Mouse (Mus musculus): ENCODE results near the gene Psmb11. TPM values are rescaled to one million over a fixed set of nuclear protein-coding genes. Genes with fewer than 3 reads are reported as not detected.

The Psmb11 gene
- polyA plus RNA-seq, 1 experiment = 92.4 TPM

- TF ChIP-seq POLR2A (IDR thresholded peaks at IDR 0.05; ENCODE audit: control insufficient read depth, extremely low read depth, insufficient read depth, low read length, poor library complexity) (no peak), CTCF (IDR thresholded peaks at IDR 0.05; ENCODE audit: borderline replicate concordance, control insufficient read depth, extremely low read depth, insufficient read depth, low read length, poor library complexity) (no peak)
- H3K27ac ChIP-seq (ENCODE audit: control insufficient read depth, insufficient read depth, low read length) = no peak overlapping the region
- 98% methylated on average over 16 of the region's 16 CpGs for WGBS
- no peaks in the 10 kb centered on the region for H3K27me3 ChIP-seq (ENCODE audit: control insufficient read depth, insufficient read depth, low read length)
- no peak overlapping the region for H3K4me3 ChIP-seq (ENCODE audit: control insufficient read depth, insufficient read depth, low read length)
- H3K4me1 ChIP-seq (replicated peaks; ENCODE audit: control insufficient read depth, insufficient read depth, low read length) = no peaks in the 10 kb centered on the region
- DNase-seq = no peak
- H3K36me3 ChIP-seq (ENCODE audit: control insufficient read depth, insufficient read depth, low read length) = no peaks in the 10 kb centered on the region
Measured at GRCm38 (mm10) chr14:54591056-54591455, 30.2 kb upstream of the Psmb11 start.

DNA sequence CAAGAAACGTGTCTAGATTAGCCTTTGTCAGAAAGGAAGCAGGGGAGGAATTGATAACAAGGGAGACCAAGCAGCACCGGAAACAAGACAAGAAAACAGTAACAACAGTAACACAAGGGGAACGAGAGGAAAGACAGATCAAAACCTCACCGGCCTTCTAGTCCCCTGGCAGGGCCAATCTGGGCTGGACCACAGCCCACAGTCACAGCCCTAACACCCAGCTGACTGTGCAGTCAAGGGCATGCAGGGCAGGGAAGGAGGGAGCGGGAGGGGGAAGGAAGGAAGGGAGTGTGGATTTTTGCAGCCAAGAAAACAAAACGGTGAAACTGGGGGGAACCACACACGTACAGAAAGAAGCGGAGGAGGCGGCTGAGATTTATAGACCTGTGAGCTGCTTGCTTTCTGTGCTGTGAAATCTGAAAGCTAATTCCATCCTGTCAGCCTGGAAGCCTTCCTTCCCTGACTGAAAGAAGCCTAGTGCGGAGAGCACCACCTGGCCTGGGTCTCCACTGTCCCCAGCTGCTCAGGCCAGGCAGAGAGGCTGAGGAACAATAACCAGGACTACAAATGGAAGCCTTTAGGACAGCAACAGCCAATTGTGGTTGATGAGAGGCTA lies 28.8 kb upstream of the Psmb11 start:
- Histone ChIP-seq H3K4me1 (replicated peaks; ENCODE audit: control insufficient read depth, insufficient read depth, low read length) (no peaks in the 10 kb centered on the region), H3K36me3 (ENCODE audit: control insufficient read depth, insufficient read depth, low read length) (no peaks in the 10 kb centered on the region), H3K27me3 (ENCODE audit: control insufficient read depth, insufficient read depth, low read length) (no peaks in the 10 kb centered on the region), H3K4me3 (ENCODE audit: control insufficient read depth, insufficient read depth, low read length) (no peak overlapping the region), H3K27ac (ENCODE audit: control insufficient read depth, insufficient read depth, low read length) (no peak overlapping the region)
- TF ChIP-seq CTCF (IDR thresholded peaks at IDR 0.05; ENCODE audit: borderline replicate concordance, control insufficient read depth, extremely low read depth, insufficient read depth, low read length, poor library complexity) (no peak), POLR2A (IDR thresholded peaks at IDR 0.05; ENCODE audit: control insufficient read depth, extremely low read depth, insufficient read depth, low read length, poor library complexity) (no peak)
- DNase-seq = no peak
- 49% methylated on average over 10 of the region's 10 CpGs for WGBS

- Histone ChIP-seq H3K27ac (ENCODE audit: control insufficient read depth, insufficient read depth, low read length) (no peak overlapping the region), H3K4me1 (replicated peaks; ENCODE audit: control insufficient read depth, insufficient read depth, low read length) (no peaks in the 10 kb centered on the region), H3K4me3 (ENCODE audit: control insufficient read depth, insufficient read depth, low read length) (no peak overlapping the region), H3K27me3 (ENCODE audit: control insufficient read depth, insufficient read depth, low read length) (no peaks in the 10 kb centered on the region), H3K36me3 (ENCODE audit: control insufficient read depth, insufficient read depth, low read length) (no peaks in the 10 kb centered on the region)
- DNase-seq = no peak
- WGBS = 99% methylated on average over 3 of the region's 3 CpGs
- TF ChIP-seq POLR2A (IDR thresholded peaks at IDR 0.05; ENCODE audit: control insufficient read depth, extremely low read depth, insufficient read depth, low read length, poor library complexity) = no peak
Measured at GRCm38 (mm10) chr14:54594055-54594454, 27.2 kb upstream of the Psmb11 start.

GRCm38 (mm10) chr14:54594631-54595414 lies 26.4 kb upstream of the Psmb11 start:
- DNase-seq = no peak
- Histone ChIP-seq H3K36me3 (ENCODE audit: control insufficient read depth, insufficient read depth, low read length) (no peaks in the 10 kb centered on the region), H3K27me3 (ENCODE audit: control insufficient read depth, insufficient read depth, low read length) (no peaks in the 10 kb centered on the region), H3K4me1 (replicated peaks; ENCODE audit: control insufficient read depth, insufficient read depth, low read length) (no peaks in the 10 kb centered on the region), H3K4me3 (ENCODE audit: control insufficient read depth, insufficient read depth, low read length) (no peak overlapping the region), H3K27ac (ENCODE audit: control insufficient read depth, insufficient read depth, low read length) (no peak overlapping the region)
- no peak for TF ChIP-seq POLR2A (IDR thresholded peaks at IDR 0.05; ENCODE audit: control insufficient read depth, extremely low read depth, insufficient read depth, low read length, poor library complexity)
- 96% methylated on average over 28 of the region's 28 CpGs for WGBS

DNA sequence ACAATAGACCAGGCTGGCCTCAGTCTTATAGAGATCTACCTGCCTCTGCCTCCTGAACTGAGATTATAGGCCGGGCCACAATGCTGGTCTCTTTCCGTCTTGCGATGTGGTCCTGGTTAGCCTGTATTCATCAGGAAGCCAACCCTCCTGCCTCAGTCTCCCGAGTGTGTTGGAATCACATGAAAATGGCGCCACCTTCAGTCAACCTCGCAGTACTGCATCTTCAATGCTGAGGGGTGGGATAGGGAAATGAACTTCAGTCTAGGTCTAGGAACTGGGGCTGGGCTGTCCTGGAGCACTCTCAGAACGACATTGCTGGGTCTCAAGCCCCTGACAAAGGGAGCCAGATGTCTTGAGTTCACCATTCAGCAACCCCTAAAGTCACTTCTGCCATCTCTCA lies 24.1 kb upstream of the Psmb11 start:
- peak; percentile 62; the same call in 1 of the 2 replicates for TF ChIP-seq CTCF (IDR thresholded peaks at IDR 0.05; ENCODE audit: borderline replicate concordance, control insufficient read depth, extremely low read depth, insufficient read depth, low read length, poor library complexity)
- TF ChIP-seq POLR2A (IDR thresholded peaks at IDR 0.05; ENCODE audit: control insufficient read depth, extremely low read depth, insufficient read depth, low read length, poor library complexity) = no peak
- no peak overlapping the region for H3K27ac ChIP-seq (ENCODE audit: control insufficient read depth, insufficient read depth, low read length)
- H3K4me3 ChIP-seq (ENCODE audit: control insufficient read depth, insufficient read depth, low read length) = no peak overlapping the region
- no peaks in the 10 kb centered on the region for H3K27me3 ChIP-seq (ENCODE audit: control insufficient read depth, insufficient read depth, low read length)
- H3K36me3 ChIP-seq (ENCODE audit: control insufficient read depth, insufficient read depth, low read length) = no peaks in the 10 kb centered on the region
- WGBS = 86% methylated on average over 7 of the region's 7 CpGs
- H3K4me1 ChIP-seq (replicated peaks; ENCODE audit: control insufficient read depth, insufficient read depth, low read length) = no peaks in the 10 kb centered on the region
- peak; percentile 14 for DNase-seq

DNA sequence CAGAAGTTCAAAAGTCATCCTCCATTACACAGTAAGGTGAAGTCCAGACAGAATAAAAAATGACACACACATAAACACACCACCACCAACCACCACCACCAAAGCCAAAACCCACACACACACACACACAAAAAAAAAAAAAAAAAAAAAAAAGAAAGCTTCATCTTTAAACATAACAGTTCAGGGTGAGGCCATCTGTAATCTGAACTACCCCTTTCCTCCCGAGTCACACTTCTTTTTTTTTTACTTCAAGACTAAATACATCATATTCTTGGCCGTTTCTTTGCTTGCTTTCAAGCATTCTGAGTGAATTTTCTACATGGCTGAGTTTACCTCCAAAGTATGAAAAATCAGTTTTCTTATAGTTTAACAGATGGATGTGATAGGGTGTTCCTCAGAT lies 19.6 kb upstream of the Psmb11 start:
- H3K27ac ChIP-seq (ENCODE audit: control insufficient read depth, insufficient read depth, low read length) = no peak overlapping the region
- H3K36me3 ChIP-seq (ENCODE audit: control insufficient read depth, insufficient read depth, low read length) = no peaks in the 10 kb centered on the region
- no peak for DNase-seq
- TF ChIP-seq CTCF (IDR thresholded peaks at IDR 0.05; ENCODE audit: borderline replicate concordance, control insufficient read depth, extremely low read depth, insufficient read depth, low read length, poor library complexity) = no peak
- TF ChIP-seq POLR2A (IDR thresholded peaks at IDR 0.05; ENCODE audit: control insufficient read depth, extremely low read depth, insufficient read depth, low read length, poor library complexity) = no peak
- H3K4me1 ChIP-seq (replicated peaks; ENCODE audit: control insufficient read depth, insufficient read depth, low read length) = peaks cover 4% of the 10 kb centered on the region
- no peaks in the 10 kb centered on the region for H3K27me3 ChIP-seq (ENCODE audit: control insufficient read depth, insufficient read depth, low read length)
- 63% methylated on average over 2 of the region's 2 CpGs for WGBS
- H3K4me3 ChIP-seq (ENCODE audit: control insufficient read depth, insufficient read depth, low read length) = no peak overlapping the region
